Mouse (Mus musculus): ENCODE measurements around the gene Sstr2.

Sstr2 gene

DNA sequence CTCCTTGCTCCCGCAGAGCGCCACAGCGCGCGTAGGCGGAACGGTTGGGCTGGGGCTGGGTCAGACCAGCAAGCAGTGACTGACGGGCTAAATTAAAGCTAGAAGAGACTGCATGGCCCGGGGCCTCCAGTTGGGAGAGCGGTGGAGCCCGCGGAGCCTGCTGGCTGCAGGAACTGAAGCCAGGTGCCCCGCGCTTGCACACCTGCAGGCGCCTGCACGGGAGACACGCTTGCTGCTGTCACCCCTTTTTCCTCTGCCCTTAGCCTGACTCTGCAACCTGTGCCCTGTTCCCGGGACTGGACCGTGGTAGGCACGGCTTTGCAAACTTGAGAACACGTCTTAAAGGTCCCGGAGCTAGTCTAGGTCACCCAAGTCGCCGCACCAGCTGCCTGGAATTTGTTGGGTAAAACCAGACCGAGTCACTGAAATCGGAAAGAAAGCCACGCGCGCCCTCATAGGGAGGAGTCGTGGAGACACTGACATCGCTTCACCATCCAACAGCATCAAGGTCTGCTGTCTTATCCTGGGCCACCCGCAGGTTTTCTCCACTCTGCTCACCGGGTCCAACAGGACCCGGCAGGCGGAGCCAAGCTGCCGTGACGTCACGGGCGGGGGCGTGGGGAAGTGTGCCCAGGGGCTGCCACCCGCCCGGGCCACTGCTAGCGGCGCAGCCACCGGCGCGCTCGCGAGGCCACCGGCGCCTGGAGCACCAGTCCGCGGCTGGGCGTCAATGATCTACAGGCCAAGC lies at the start of gene Sstr2:
TSS of gene Sstr2 (plus strand) at position 671 of the 748 bp plus-strand sequence.
- peak; percentile 68 to 82 for DNase-seq (ENCODE audit: low spot score in 2 of 2)

DNA sequence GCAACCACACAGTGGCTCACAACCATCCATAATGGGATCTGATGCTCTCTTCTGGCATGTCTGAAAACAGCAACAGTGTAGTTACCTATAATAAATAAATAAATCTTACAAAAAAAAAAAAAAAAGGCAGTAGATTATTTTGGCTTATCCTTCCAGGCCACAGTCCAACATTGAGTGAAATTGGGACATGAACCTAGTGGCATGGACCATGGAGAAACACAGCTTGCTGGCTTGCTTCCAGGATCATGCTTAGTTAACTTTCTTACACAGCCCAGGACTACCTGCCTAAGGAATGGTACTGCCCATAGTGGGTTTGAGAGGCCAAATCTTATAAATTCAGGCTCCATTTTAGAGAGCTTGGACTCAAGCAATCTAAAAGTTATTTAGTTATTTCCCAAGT lies 47.5 kb upstream of the Sstr2 start:
- DNase-seq (ENCODE audit: low spot score in 2 of 2) = no peak

DNA sequence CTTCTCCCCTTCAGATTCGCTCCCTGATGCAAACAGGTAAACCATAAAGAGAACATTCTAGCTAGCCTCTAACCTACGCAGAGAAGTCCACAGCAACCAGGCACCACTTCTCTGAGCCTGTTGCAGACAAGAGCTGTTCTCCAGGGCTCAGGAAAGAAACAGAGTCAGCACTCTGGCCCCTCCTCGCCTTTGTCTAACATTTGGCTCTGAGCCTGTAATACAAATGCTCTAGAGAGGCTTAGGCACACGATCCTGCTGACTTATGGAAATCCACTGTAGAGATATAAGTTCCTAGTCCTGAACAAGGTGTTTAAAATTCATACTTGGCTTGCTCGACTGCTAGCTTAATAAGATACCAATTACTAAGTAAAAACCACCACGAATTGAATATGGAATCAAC lies 46.5 kb upstream of the Sstr2 start:
- DNase-seq (ENCODE audit: low spot score in 2 of 2) = no peak

DNA sequence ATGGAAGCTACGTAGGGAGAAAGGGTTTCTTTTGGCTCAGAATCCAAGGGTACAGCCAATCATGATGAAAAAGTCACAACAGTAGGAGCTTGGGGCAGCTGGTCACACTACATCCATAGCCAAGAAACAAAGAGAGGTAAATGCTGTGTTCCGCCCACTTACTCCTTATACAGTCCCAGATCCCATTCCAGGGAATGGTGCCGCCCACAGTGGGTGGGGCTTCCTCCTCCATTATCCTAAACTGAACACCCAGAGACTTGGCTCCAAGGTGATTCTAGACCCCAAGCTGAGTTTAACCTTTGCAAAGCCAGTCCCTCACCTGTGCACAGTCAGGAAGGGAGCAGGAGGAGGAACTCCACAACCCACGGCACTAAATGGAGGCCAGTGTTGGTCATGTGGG lies 41.9 kb upstream of the Sstr2 start:
- no peak for DNase-seq (ENCODE audit: low spot score in 2 of 2)

DNA sequence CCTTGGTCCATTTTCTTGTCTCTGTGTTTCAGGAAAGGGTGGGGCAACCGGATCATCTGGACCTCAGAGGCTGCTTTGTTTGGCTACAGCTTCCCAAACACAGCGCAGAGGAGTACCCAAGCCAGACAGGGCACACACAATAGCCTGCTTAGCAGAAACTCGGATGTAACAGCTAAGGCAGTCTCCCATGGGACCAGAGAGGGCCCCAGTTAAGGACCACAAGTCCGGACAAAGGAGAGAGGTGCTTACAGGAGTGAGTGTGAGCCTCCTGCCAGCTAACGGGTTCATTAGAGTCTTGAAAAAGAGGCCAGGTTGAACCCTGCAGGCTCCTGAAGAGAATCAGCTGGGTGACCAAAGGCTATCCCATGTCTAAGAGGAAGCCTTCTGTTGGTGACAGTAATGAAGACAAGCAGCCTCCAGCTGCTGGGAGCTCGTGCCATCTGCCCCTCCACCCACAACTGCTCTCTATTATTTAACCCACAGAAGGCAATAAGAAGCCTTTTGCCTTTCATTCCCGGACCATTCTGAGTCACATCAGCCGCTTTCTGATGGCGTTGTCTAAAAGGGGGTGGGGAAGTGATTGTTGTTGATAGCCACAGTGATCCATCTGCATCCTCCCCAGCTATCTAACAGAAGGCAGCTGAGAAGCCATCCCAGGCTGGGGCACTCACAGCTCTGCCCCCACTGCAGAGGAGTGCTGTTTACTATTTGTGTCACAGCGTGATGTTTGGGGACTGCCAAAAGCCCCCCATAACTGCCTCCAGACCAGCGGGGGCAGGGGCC lies 35.1 kb upstream of the Sstr2 start:
- DNase-seq (ENCODE audit: low spot score in 2 of 2) = no peak

DNA sequence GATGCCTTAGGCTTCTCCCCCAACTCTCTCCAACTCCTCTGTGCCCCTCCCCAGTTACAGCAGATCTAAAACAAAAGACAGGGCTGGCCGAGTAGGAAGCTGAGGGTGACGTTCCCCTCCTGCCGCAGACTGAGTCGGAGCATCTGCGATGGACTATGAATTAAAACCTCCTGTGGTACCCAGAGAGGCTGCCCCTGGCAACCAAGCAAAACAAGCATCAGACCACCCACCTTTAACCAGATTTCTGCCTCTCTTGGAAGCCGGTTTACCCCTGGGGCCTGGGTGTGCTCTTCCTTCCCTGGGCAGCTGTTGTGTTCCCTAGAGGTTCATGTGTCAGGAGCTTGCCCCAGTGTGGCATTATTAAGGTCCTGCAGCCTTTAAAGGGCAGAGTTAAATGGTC lies 32.7 kb upstream of the Sstr2 start:
- DNase-seq (ENCODE audit: low spot score in 2 of 2) = no peak

DNA sequence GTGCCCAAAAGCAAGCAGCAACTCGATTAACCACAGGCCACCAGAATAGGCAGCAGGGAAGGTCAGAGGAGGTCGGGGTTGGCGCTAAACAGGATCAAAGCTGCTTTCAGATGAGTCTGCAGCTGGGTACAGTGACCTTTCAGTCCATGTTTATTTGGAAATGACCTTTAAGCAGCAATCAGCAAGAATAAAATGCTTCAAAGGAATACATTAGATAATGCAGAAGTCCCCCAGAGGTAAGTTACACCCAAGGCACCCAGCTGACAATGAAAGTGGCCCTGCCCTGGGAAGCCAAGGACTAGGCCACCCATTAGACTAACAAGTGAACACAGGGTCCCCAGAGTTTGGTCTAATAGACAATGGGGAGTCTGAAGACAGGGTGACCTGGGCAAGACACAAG lies 30.2 kb upstream of the Sstr2 start:
- no peak for DNase-seq (ENCODE audit: low spot score in 2 of 2)

DNA sequence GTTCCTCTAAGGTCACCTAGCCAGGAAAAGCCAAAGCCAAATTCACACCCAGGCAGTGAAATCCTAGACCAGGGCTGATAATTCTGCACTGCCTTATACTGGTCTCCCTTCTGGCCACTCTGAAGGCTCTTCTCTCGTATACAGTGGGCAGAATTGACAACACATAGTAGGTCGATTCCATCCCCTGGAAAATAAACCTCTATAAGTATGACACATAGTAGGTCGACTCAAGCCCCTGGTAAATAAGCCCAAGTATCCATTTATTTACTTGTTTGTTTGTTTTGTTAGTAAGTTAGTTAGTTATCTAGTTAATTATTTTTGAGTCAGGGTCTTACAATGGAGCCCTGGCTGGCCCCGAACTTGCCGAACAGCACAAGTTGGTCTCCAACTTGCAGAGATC lies 24.0 kb upstream of the Sstr2 start:
- DNase-seq (ENCODE audit: low spot score in 2 of 2) = no peak

DNA sequence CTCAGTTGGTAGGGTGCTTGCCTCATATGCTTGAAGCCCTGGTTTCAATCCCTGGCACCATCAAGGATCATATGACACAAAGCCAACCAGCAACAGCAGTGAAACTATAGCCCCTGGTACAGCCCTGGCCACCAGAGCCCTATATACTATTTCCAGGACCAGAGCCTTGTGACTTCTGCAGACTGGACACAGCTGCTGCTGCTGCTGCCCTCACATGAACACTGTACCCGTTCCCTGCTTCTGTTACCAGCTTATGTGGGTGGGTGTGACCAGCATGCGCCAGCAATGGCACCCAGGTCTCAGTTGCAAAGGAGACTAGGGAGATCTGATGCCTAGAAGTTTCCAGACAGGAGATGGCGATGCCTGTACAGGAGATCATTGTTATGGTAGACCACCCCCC lies 21.5 kb upstream of the Sstr2 start:
- no peak for DNase-seq (ENCODE audit: low spot score in 2 of 2)

DNA sequence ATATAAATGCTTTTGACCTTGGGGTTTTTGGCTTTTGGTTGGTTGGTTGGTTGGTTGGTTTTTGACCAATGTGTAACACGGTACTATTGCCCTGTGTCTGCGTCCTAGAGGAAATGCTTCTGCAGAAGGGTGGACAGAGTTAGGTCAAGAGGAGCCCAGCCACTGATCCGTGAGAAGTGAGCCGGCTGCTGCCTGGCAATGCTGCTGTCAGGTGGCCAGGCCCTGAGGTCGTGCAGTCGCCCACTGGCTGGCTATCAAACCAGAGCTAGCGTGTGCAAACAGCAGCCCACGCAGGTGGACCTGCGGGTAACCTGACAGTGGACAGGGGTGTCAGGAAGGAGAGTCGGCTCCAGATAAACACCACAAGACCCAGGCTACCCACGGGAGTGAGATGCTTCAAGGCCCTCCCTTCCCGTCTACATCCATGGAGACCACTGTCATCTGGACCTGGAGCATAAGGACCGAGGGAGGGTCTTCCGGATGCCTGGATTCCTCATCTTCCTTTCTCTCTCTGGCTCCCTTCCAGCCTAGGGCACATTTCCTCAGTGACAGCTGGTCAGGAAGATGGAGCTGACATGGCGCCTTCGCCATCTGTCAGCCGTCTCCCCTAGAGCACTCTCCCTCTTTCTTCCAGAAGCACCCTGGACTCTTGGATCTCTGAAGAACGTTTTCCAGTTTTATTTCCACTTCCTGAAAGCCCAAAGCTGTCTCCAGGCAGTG lies 18.5 kb upstream of the Sstr2 start:
- DNase-seq (ENCODE audit: low spot score in 2 of 2) = no peak

DNA sequence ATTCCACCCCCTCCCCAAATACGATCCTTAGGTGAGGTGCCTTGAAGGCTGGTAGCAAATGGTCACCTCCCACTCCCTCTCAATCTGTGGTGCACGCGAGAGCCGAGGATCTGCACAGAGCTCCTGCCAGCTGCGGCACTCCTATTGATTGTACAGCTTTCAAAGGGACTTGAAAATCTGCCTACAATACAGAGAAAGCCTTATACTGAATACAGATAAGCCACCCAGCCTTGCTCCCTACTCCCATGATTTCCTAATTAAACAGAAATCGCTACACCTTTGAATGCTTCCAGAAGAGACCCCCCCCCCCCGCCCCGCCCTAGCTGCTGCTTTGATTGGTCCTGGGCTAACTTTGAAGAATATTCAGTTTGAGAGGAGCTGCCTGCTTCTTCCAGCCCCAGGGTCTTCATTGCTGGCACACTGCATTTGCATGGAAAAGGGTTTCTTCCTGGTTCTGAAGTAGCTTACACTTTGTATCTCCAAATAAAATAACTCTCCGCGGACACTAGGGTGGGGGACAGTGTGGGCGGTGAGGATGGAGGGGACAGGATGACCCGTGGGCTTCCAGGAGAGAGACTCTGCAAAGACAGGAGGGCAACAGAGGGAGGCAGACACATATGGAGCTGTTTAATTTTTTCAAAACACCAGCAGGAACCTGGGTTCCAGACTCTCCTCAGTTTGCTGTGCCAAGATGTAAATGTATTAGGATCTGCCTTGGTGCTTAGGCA lies 17.4 kb upstream of the Sstr2 start:
- DNase-seq (ENCODE audit: low spot score in 2 of 2) = no peak

DNA sequence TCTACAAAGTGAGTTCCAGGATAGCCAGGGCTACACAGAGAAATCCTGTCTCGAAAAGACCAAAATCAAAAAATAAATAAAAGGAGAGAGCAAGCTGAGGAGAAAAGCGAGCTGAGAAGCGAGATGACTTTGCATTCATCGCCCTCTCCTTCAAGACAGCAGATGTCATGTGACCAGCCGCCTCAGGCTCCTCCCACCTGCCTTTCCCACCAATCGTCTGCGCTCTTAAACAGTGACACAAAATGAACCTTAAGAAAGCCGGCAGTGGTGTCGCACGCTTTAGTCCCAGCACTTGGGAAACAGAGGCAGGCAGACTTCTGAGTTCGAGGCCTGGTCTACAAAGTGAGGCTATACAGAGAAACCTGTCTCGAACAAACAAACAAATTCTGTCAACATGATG lies 11.6 kb upstream of the Sstr2 start:
- no peak for DNase-seq (ENCODE audit: low spot score in 2 of 2)

DNA sequence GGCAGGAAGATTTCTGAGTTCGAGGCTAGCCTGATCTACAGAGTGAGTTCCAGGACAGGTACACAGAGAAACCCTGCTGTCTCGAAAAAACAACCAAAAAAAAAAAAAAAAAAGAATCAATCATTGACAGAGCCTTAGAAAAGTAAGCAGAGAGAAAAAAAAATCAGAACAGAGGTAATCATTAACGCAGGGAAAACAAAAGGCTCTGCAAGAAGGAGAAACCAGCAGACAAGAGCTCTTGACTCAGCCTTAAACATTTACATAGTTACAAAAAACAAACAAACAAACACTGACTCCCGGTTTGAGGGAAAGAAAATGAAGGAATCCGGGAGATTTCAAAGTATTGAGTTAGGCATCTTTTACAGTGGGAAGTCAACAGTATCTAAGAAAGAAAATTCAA lies 9.6 kb upstream of the Sstr2 start:
- no peak for DNase-seq (ENCODE audit: low spot score in 2 of 2)

DNA sequence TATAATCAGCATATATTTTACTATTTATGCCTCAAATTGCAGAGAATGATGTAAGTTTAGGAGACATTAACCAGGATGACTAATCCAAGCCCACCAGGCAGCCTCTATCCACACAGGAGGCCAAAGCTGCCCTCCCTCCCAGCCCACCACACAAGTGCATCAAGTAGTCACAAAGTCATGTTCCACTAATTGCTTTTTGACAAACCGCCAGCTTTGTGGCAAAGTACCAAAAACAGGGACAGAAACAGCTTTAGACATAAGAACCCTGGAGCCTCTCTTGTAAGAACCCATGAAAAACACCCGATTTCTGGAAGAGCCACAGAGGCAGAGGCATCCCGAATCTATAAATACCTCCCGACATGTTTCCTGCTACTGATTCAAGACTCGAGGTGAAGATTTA lies 8.9 kb upstream of the Sstr2 start:
- no peak for DNase-seq (ENCODE audit: low spot score in 2 of 2)

DNA sequence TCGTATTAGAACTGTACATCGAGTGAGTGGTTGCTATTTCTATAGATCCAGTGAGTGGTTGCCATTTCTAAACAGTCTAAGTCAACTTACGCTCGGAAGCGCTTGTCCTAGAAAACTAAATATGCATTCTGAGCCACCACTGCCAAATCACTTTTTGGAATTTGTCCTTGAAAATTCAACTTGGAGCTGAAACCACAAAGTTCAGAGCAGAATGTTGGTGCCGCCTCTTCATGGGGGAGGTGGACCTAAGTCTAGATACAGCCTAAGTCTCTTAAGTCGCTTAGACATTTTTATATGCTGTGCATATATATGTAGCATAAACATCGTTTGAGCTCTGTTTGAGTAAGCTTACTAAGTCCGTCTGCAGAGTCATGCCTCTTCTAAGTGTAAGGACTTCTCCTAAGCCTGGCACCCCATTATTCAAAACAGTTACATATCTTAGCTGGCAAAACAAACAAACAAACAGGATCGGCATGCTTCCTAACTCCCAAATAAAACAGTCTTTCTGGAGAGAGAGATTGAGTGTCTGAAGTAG lies 8.0 kb upstream of the Sstr2 start:
- no peak for DNase-seq (ENCODE audit: low spot score in 2 of 2)

DNA sequence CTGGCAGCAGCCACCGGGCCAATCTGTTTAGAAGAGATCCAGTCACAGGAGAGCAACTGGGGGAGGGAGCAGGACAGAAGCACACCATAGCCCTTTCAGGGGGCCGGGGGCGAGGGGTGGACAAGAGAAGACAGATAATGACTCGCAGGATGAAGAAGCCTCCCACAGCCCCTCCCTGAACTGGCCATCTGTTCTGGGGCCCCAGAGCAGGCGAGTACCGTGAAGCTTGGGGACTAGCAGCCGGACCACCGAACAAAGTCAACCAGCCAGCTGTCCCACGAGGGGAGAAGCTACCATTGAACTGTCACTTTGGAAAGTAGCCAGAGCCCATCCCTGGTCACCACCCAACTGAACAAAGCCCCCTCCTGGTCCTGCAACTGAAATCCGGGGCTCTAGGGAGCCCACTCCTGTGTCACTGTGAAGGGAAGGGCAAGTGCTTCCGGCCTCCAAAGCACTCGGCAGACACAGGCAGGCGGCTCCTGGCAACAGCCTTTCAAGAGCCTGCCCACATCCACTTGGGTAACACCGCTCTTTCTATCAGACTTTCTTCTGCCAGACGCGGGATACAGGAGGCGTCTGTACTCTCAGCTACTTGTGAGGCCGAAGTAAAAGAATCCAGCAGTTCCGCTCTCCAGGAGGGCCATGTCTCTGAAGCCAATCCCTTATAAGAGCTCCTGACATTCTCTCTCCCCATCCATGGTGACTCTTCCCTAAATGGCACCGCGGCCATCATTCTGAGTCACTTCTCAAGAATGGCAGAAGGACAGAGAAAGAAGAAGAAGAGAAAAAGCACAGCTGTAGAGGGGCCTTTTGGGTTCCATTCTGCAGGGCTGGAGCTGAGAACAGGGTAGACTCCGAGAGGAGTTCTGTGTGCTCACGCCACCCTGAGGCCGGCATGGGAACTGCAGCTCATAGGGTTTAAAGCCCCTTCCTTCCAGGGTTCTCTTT lies 7.2 kb upstream of the Sstr2 start:
- DNase-seq (ENCODE audit: low spot score in 2 of 2) = peak; percentile 72 to 73

DNA sequence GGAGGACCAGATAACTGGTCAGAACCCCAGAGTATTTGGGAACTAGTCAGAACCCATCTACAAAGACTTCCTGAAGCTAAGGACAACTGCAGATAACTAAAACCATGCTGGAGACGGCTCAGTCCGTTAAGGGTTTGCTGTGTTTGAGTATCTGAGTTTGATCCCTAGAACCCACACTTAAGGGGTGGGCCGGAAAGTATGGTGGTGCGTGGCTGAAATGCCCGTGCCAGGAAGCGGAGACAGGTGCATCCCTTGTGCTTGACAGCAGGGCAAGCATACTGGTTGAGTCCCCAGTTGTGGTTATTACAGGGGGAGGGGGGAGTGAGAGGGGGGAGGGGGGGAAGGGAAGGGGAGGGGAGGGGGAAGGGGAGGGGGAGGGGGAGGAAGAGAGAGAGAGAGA lies 4.7 kb upstream of the Sstr2 start:
- peak; percentile 42 to 50 for DNase-seq (ENCODE audit: low spot score in 2 of 2)

DNA sequence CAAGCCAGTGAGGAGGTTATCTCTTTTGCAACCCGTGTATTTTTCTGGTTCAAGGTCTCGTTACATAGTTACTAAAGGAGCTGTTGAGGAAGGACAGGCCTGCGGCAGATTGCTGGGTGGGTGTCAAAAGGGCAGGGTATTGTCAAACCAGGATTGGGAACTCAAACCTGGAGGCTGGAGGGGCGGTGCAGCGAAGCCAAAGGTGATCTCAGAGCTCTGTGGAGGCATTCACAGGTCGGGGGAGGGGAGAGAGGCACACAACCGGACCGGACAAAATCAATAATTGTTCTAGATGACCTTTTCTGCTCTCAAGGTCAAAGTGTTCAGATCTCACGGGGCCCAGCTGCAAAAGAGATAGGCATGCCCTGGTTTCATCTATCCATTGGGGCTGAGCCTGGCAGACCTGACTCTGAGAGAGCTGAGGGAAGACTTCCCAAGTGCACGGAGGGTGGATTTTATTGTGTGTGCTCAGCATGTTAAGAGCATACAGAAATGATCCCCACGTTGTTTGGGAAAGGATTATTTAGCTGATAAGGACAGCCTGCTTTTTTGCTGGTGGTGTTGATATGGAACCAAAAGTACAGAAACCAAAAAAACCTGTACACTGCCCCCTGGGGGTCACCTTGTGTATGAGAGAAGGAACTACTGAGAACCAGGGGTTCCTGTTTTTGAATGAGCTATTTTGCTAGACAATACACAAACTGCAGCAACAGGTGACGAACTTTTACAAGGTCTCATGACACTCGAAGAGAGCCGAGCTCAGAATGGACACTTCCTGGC lies 1.8 kb upstream of the Sstr2 start:
- DNase-seq (ENCODE audit: low spot score in 2 of 2) = peak; percentile 69 to 88

DNA sequence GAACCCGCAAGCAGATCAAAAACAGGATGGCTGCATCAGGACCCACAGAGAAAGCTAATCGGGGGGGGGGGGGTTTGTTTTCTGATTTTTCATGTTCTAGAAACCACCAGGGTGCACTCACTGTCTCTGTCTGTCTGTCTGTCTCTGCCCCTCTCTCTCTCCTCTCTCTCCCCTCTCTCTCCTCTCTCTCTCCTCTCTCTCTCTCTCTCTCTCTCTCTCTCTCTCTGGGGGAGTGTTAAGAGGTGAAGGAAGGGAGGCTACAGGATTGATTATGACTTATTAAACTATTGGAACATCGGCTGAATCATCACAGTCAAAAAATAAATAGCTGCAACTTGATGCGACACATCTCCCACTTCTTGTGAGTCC lies 855 bp upstream of the Sstr2 start:
- no peak for DNase-seq (ENCODE audit: low spot score in 2 of 2)
